In genomic region chr2:119113121-119113925, GRCm38 (mm10) we compare ENCODE assay signal across 8 mouse cellular contexts. TPM values are rescaled to one million over a fixed set of nuclear protein-coding genes. Genes with fewer than 3 reads are reported as not detected.
DNase-seq lines count a peak whose midpoint lies in the region; ATAC-seq and TF ChIP-seq lines count a peak whose summit lies in the region.

No protein-coding gene starts in this region.

- no peak overlapping the region for H3K27ac ChIP-seq in layer of hippocampus, adult 2 months
- peak overlapping the region; percentile 97 for H3K27ac ChIP-seq in bone marrow, adult 2 months (ENCODE audit: control insufficient read depth, insufficient read depth, low read depth, low read length, poor library complexity)
- no peak overlapping the region for H3K27ac ChIP-seq in hindbrain, embryonic 15.5 days (replicated peaks)
- H3K27ac ChIP-seq in midbrain, embryonic 16.5 days (ENCODE audit: low read length): no peak overlapping the region

- 8% methylated on average over 20 of the region's 20 CpGs for WGBS in bone marrow, adult 2 months
- 14% methylated on average over 20 of the region's 20 CpGs for WGBS in hindbrain, embryonic 15.5 days
- WGBS in midbrain, embryonic 16.5 days: 14% methylated on average over 20 of the region's 20 CpGs

- no peaks in the 10 kb centered on the region for H3K4me1 ChIP-seq in bone marrow, adult 2 months (ENCODE audit: control insufficient read depth, insufficient read depth, low read length)
- H3K4me1 ChIP-seq in hindbrain, embryonic 15.5 days (replicated peaks): peaks cover 13% of the 10 kb centered on the region
- H3K4me1 ChIP-seq in midbrain, embryonic 16.5 days (ENCODE audit: control insufficient read depth, insufficient read depth, low read length): peaks cover 3% of the 10 kb centered on the region

- H3K27me3 ChIP-seq in hindbrain, embryonic 15.5 days: no peaks in the 10 kb centered on the region
- H3K27me3 ChIP-seq in midbrain, embryonic 16.5 days (ENCODE audit: control insufficient read depth, insufficient read depth, low read depth, low read length): no peaks in the 10 kb centered on the region

- no peaks in the 10 kb centered on the region for H3K9me3 ChIP-seq in hindbrain, embryonic 15.5 days
- H3K9me3 ChIP-seq in midbrain, embryonic 16.5 days (replicated peaks; ENCODE audit: control insufficient read depth, low read length, poor library complexity, severe bottlenecking): no peaks in the 10 kb centered on the region

- H3K36me3 ChIP-seq in hindbrain, embryonic 15.5 days: no peaks in the 10 kb centered on the region
- no peaks in the 10 kb centered on the region for H3K36me3 ChIP-seq in midbrain, embryonic 16.5 days (ENCODE audit: control insufficient read depth, insufficient read depth, low read length)

- peak overlapping the region; percentile 70; the same call in 1 of the 2 replicates for H3K9ac ChIP-seq in hindbrain, embryonic 15.5 days
- H3K9ac ChIP-seq in midbrain, embryonic 16.5 days (ENCODE audit: low read depth, low read length): peak overlapping the region; percentile 70

- ATAC-seq in hindbrain, embryonic 15.5 days (ENCODE audit: low FRiP score, low read depth): 0 out of 2 replicates have a peak, but pooled peaks have one; percentile 4
- ATAC-seq in midbrain, embryonic 16.5 days: peak; percentile 15

- H3K4me2 ChIP-seq in hindbrain, embryonic 15.5 days: peak overlapping the region; percentile 99
- H3K4me2 ChIP-seq in midbrain, embryonic 16.5 days (ENCODE audit: low read length): peak overlapping the region; percentile 96

- no peak for TF ChIP-seq POLR2A in bone marrow, adult 2 months (IDR thresholded peaks at IDR 0.05; ENCODE audit: borderline replicate concordance, control insufficient read depth, low read depth, low read length)

- peak overlapping the region; percentile 67 for H3K4me3 ChIP-seq in layer of hippocampus, adult 2 months
- peak overlapping the region; percentile 95 for H3K4me3 ChIP-seq in bone marrow, adult 2 months (replicated peaks; ENCODE audit: control insufficient read depth, low read depth, low read length)
- peak overlapping the region; percentile 61 for H3K4me3 ChIP-seq in hindbrain, embryonic 15.5 days
- H3K4me3 ChIP-seq in midbrain, embryonic 16.5 days (ENCODE audit: low read depth, low read length): peak overlapping the region; percentile 65

- TF ChIP-seq CTCF in layer of hippocampus, adult 2 months (conservative IDR thresholded peaks at IDR 0.05): no peak
- no peak for TF ChIP-seq CTCF in bone marrow, adult 2 months (IDR thresholded peaks at IDR 0.05; ENCODE audit: control insufficient read depth, insufficient read depth, low read length)

- no peak for DNase-seq in layer of hippocampus, adult 2 months (ENCODE audit: low spot score in 2 of 2)
- DNase-seq in layer of hippocampus, postnatal 10 days (ENCODE audit: low spot score in 2 of 2): no peak
- no peak for DNase-seq in urinary bladder, postnatal 4 days (ENCODE audit: low spot score in 2 of 2)
- no peak for DNase-seq in cerebellum, postnatal 10 days
- no peak for DNase-seq in adrenal gland, adult 8-10 months

RNA-seq across cellular contexts. Expression of gene Rad51, which starts 0.7 kb away (rescaled TPM):
- 1 to 10 TPM in 1 of 2 experiments, under 1 TPM in 1; 0.61 to 1.6 TPM for total RNA-seq in layer of hippocampus, adult 2 months (2021)
- total RNA-seq in layer of hippocampus, postnatal 10 days (2021): 1 to 10 TPM; 3.7 to 4.2 TPM
- 25.6 and 32.4 TPM in 2 replicates for polyA plus RNA-seq in bone marrow, adult 2 months (2011; ENCODE audit: insufficient read depth, insufficient read length, low replicate concordance, missing spikeins)
- polyA plus RNA-seq in hindbrain, embryonic 15.5 days (2015; fragmentation: Nextera tagmentation; extraction: Ambion mirVana): 11.7 and 12.7 TPM in 2 replicates
- polyA plus RNA-seq in midbrain, embryonic 16.5 days (2015; fragmentation: Nextera tagmentation; extraction: Ambion mirVana): 5.8 and 7.5 TPM in 2 replicates
- 1 to 10 TPM; 1.1 to 2.2 (median 1.7) TPM for total RNA-seq in adrenal gland, adult 8-10 months (2022)

RNA-seq across cellular contexts. Expression of gene Rmdn3, which starts 43.5 kb away (rescaled TPM):
- 10 to 100 TPM; 55.7 to 55.8 TPM for total RNA-seq in layer of hippocampus, adult 2 months (2021)
- total RNA-seq in layer of hippocampus, postnatal 10 days (2021): 10 to 100 TPM; 43.0 to 51.9 TPM
- polyA plus RNA-seq in bone marrow, adult 2 months (2011; ENCODE audit: insufficient read depth, insufficient read length, low replicate concordance, missing spikeins): 25.4 and 36.2 TPM in 2 replicates
- 45.2 and 45.8 TPM in 2 replicates for polyA plus RNA-seq in hindbrain, embryonic 15.5 days (2015; fragmentation: Nextera tagmentation; extraction: Ambion mirVana)
- 52.4 and 52.9 TPM in 2 replicates for polyA plus RNA-seq in midbrain, embryonic 16.5 days (2015; fragmentation: Nextera tagmentation; extraction: Ambion mirVana)
- total RNA-seq in adrenal gland, adult 8-10 months (2022): 10 to 100 TPM; 47.8 to 60.9 (median 54.4) TPM

RNA-seq across cellular contexts. Expression of gene Gchfr, which starts 54.2 kb away (rescaled TPM):
- not detected for total RNA-seq in layer of hippocampus, adult 2 months (2021)
- total RNA-seq in layer of hippocampus, postnatal 10 days (2021): under 1 TPM in 1 of 2 experiments, not detected in 1; 0.62 TPM
- polyA plus RNA-seq in bone marrow, adult 2 months (2011; ENCODE audit: insufficient read depth, insufficient read length, low replicate concordance, missing spikeins): 4.0 TPM in 1 of 2 replicates, not detected in the other
- polyA plus RNA-seq in hindbrain, embryonic 15.5 days (2015; fragmentation: Nextera tagmentation; extraction: Ambion mirVana): 9.4 and 10.0 TPM in 2 replicates
- polyA plus RNA-seq in midbrain, embryonic 16.5 days (2015; fragmentation: Nextera tagmentation; extraction: Ambion mirVana): 7.3 and 9.4 TPM in 2 replicates
- 10 to 100 TPM in 2 of 4 experiments, 1 to 10 TPM in 2; 9.3 to 13.7 (median 10.9) TPM for total RNA-seq in adrenal gland, adult 8-10 months (2022)

Comparison
In these comparisons a context has a peak if more than half of its experiments do, and no peak if none do; other contexts are left out.
1. RNA of gene Gchfr, which starts 54.2 kb away (total RNA-seq): 9.3 to 13.7 TPM in adrenal gland, adult 8-10 months; 0.62 TPM in layer of hippocampus, postnatal 10 days and not detected in layer of hippocampus, adult 2 months; every median in the first group is over 4 times any median in the second.
2. Peak in every context shown above with its lines, with median percentiles within 50 percentile points of each other: H3K4me3 ChIP-seq.